Mouse (Mus musculus): ENCODE measurements at regions not wholly inside any gene's neighbourhood (a gene's known extent, or its start where the extent isn't known, plus 50 kb on each side); places are given as distances from the start of the nearest gene placed in this dataset.

DNA sequence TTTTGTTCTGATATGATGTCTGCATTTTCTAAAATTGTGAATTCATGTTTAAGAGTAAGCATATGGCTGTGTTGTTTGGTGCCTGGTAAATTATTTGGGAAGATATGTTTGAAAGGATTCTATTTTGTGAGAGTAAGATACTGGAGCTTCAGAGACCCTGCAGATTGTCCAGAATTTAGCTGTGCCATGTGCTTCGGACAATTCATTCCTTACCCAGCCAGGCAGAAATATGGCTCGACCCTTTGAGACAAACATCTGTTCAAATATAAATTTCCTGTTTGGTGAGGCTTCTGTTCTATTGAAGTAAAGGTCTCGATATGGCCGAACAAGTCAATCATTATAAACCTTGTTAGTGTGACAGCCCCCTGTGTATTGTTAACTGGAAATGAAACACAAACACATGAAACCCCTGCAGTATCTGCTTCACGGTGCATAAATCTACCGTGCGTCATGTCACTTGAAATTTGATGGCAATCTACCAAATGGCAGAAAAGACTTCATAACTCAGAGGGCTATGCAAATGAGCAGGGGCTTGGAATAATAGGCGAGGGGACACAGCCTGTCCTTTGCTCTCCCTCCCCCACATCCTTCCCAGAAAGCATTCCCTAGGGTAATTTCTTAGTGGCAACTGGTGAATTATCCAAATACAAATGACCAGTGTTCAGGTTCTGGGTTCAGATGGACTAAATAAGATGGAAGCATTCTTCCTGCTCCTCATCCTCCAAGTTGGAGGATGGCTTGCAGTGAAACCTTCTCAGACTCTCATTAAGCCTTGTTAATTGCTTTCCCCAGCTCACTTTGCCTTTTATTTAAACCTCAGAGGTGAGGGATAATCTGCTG, 61.8 kb downstream of the Adcyap1 start:
- WGBS = 14% methylated on average over 8 of the region's 8 CpGs
- Histone ChIP-seq H3K36me3 (no peaks in the 10 kb centered on the region), H3K27me3 (no peaks in the 10 kb centered on the region), H3K4me2 (0 out of 2 replicates have a peak overlapping the region, but pooled peaks have one; percentile 3), H3K4me1 (peaks cover 3% of the 10 kb centered on the region; the same call in 1 of the 2 replicates), H3K9ac (no peak overlapping the region), H3K9me3 (replicated peaks) (no peaks in the 10 kb centered on the region), H3K27ac (no peak overlapping the region), H3K4me3 (replicated peaks) (no peak overlapping the region)
- ATAC-seq (replicated peaks; ENCODE audit: low FRiP score) = no peak

DNA sequence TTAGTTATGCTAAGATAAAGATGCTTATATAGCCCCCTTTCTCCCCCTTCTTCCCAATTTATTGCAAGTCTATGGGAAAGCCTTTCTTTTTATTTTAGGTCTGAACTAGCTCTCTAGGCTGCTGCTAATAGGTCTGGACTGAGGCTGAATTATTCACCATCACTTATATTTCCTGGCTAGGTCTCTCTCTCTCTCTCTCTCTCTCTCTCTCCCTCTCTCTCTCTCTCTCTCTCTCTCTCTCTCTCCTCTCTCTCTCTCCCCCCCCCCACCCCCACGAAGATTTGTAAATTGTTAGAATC, 62.3 kb downstream of the Adcyap1 start:
- peaks cover 3% of the 10 kb centered on the region; the same call in 1 of the 2 replicates for H3K4me1 ChIP-seq
- no peak for ATAC-seq (replicated peaks; ENCODE audit: low FRiP score)
- no peak overlapping the region for H3K4me2 ChIP-seq
- no peak overlapping the region for H3K9ac ChIP-seq
- no peaks in the 10 kb centered on the region for H3K27me3 ChIP-seq
- H3K36me3 ChIP-seq = no peaks in the 10 kb centered on the region
- no peak overlapping the region for H3K4me3 ChIP-seq (replicated peaks)
- no peaks in the 10 kb centered on the region for H3K9me3 ChIP-seq (replicated peaks)
- WGBS = 50% methylated on average over 1 of the region's 1 CpGs
- H3K27ac ChIP-seq = no peak overlapping the region

DNA sequence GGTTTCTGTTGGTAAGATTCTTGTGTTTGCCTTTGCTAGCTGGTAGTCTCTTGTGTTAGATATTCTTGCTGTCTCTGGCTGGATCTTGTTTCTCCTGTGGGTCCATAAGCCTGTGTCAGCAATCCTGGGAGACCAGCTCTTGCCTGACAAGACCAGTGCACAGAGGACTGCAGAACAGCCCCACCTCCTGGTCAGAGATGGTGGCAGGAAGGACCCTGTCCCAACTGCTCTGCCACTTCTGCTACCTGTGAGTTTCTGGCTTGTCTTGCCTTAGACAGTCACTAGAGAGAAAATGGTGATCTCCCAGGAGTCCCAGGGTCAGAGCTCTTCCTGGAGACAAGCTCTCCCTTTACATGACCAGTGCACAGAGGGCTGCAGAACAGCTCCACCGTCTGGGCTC, 107.3 kb downstream of the Adcyap1 start:
- no peaks in the 10 kb centered on the region for H3K9me3 ChIP-seq (replicated peaks)
- H3K36me3 ChIP-seq = no peaks in the 10 kb centered on the region
- no peaks in the 10 kb centered on the region for H3K4me1 ChIP-seq
- H3K4me2 ChIP-seq = no peak overlapping the region
- no peak overlapping the region for H3K4me3 ChIP-seq (replicated peaks)
- H3K9ac ChIP-seq = no peak overlapping the region
- no peak for ATAC-seq (replicated peaks; ENCODE audit: low FRiP score)
- no peaks in the 10 kb centered on the region for H3K27me3 ChIP-seq
- no peak overlapping the region for H3K27ac ChIP-seq
- WGBS = 6% methylated on average over 1 of the region's 1 CpGs

DNA sequence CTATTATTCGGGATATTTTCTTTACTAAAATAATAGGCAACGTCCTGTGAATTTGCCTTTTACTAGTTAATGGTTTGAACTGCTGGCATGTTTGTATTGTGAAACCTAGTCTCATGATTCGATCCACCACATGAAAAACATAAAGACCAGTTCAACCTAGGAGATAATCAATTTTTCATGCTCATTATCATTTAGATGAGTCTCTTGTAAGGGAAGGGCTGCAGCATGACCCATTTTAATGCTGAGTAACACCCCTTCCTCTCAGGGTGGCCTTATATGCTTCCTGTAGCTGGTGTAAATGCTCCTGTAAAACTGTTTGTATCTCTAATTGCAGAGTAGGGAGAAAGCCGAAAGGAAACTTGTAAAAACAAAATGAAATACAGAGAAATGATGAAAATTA, 113.3 kb downstream of the Adcyap1 start:
- WGBS = 51% methylated on average over 4 of the region's 4 CpGs
- no peak overlapping the region for H3K4me3 ChIP-seq (replicated peaks)
- H3K36me3 ChIP-seq = no peaks in the 10 kb centered on the region
- H3K9ac ChIP-seq = no peak overlapping the region
- no peaks in the 10 kb centered on the region for H3K4me1 ChIP-seq
- H3K27me3 ChIP-seq = no peaks in the 10 kb centered on the region
- ATAC-seq (replicated peaks; ENCODE audit: low FRiP score) = no peak
- no peak overlapping the region for H3K27ac ChIP-seq
- H3K4me2 ChIP-seq = no peak overlapping the region
- no peaks in the 10 kb centered on the region for H3K9me3 ChIP-seq (replicated peaks)

DNA sequence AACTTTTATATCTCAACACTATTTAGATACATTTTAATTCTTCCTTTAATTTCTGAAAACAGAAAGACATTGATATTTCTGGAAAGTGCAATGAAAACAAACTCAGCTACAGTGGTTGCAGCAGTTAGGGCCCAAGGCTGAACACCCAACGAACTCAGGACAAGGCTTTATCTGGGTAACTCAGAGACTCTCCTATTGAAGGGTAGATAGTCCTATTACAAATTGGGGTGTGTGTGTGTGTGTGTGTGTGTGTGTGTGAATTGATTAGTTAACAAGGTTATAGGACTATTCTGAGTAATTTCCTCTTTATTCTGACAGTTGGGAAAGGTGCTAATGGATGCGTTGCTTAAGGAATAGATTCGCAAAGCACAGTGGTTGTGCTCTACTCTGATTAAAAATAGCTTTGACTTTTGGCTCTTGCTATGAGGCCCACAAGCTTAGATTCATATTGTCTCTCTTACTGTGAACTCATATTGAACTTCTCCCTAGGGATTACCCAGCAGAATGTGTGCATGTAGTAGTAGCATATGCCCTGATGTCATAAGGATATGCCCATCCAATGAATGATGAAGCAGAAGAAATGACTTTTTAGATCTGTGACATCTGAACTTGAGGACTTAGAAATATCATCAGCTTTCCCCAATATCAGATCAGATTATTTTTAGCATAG, 114.0 kb downstream of the Adcyap1 start:
- ATAC-seq (replicated peaks; ENCODE audit: low FRiP score) = no peak
- no peak overlapping the region for H3K4me3 ChIP-seq (replicated peaks)
- no peak overlapping the region for H3K9ac ChIP-seq
- H3K27ac ChIP-seq = no peak overlapping the region
- no peaks in the 10 kb centered on the region for H3K36me3 ChIP-seq
- H3K4me1 ChIP-seq = no peaks in the 10 kb centered on the region
- H3K9me3 ChIP-seq (replicated peaks) = no peaks in the 10 kb centered on the region
- H3K27me3 ChIP-seq = no peaks in the 10 kb centered on the region
- WGBS = 84% methylated on average over 3 of the region's 3 CpGs
- H3K4me2 ChIP-seq = no peak overlapping the region

DNA sequence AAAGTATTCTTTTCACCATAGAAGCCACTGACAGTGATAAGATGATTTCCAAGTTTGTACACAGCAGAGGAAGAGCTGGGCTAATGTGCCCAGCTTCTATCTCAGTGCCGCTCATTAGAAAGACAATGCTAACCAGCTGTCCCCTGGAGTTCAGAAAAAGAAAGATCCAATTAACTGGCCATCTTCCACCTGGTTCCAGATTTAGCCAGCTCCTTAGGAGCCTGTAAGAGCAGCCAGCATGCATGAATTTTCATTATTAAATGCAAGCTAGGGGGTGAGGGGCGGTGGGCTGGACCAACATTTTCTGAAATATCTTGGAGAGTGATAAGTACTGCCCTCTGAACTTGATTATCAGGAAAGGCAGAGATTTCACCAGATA, 114.5 kb downstream of the Adcyap1 start:
- ATAC-seq (replicated peaks; ENCODE audit: low FRiP score) = no peak

DNA sequence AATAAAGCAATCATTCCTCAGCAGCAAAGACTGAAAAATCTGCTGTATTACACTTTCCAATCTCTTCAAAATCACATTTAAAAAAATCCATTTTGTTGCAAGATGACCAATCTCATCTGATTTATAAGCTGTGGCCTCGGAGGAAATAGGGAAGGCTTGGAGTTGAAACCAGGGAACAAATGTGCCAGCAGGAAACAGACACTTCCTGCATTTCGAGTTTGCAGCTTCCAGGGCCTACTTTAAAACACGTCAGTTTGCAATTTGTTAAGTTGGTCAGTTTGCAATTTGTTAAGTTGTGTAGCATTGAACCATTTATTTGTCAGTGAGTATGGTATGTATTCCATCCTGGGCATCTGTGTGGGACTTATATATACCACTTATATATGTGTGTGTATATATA, 115.3 kb downstream of the Adcyap1 start:
- H3K4me2 ChIP-seq = no peak overlapping the region
- no peaks in the 10 kb centered on the region for H3K36me3 ChIP-seq
- no peak for ATAC-seq (replicated peaks; ENCODE audit: low FRiP score)
- no peaks in the 10 kb centered on the region for H3K27me3 ChIP-seq
- no peak overlapping the region for H3K27ac ChIP-seq
- H3K9me3 ChIP-seq (replicated peaks) = no peaks in the 10 kb centered on the region
- H3K4me1 ChIP-seq = no peaks in the 10 kb centered on the region
- no peak overlapping the region for H3K9ac ChIP-seq
- H3K4me3 ChIP-seq (replicated peaks) = no peak overlapping the region
- 32% methylated on average over 3 of the region's 3 CpGs for WGBS

More for the DNA sequence above, 114.5 kb downstream of the Adcyap1 start:
- Histone ChIP-seq H3K4me1 (no peaks in the 10 kb centered on the region), H3K4me2 (no peak overlapping the region), H3K27me3 (no peaks in the 10 kb centered on the region), H3K36me3 (no peaks in the 10 kb centered on the region), H3K27ac (no peak overlapping the region), H3K9me3 (replicated peaks) (no peaks in the 10 kb centered on the region), H3K4me3 (replicated peaks) (no peak overlapping the region), H3K9ac (no peak overlapping the region)
- 70% methylated on average over 2 of the region's 2 CpGs for WGBS

DNA sequence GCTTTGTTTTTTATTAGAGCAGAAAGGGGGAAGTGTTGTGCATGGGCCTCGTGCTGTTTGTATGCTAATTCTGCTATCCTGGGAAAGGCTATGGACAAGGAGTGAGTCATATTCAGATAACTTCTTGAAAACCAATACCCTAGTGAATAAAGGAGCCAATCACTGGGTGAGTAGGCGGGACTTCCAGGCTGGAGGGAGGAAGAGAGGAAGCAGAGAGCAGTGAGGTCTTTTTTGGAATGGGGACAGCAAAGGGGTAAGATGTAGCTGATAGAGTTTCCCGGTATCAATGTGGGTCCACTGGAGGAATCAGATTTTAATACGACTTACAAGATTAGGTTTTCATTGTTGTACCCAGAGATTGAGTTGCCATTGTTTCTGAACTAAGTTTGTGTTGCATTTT, 122.7 kb downstream of the Adcyap1 start:
- H3K9me3 ChIP-seq (replicated peaks) = no peaks in the 10 kb centered on the region
- H3K9ac ChIP-seq = no peak overlapping the region
- no peaks in the 10 kb centered on the region for H3K27me3 ChIP-seq
- ATAC-seq (replicated peaks; ENCODE audit: low FRiP score) = no peak
- H3K27ac ChIP-seq = no peak overlapping the region
- H3K4me2 ChIP-seq = no peak overlapping the region
- 77% methylated on average over 4 of the region's 4 CpGs for WGBS
- no peaks in the 10 kb centered on the region for H3K36me3 ChIP-seq
- H3K4me3 ChIP-seq (replicated peaks) = no peak overlapping the region
- H3K4me1 ChIP-seq = no peaks in the 10 kb centered on the region

DNA sequence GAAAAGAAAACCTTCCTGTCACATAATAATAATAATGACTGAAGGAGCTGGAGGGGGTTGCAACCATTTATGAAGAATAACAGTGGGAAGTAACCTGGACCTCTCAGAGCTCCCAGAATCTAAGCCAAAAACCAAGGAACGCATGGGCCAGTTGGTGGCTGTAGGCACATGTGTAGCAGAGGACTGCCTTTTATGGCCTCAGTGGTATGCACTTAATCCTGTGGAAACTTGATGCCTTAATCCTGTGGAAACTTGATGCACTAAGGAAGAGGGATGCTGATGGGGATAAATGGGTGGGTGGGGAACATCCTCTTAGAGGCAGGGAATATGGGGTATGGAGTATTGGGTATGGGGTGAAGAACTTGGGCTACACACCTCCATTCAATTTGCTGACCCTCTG, 138.8 kb downstream of the Adcyap1 start:
- H3K4me2 ChIP-seq = no peak overlapping the region
- ATAC-seq (replicated peaks; ENCODE audit: low FRiP score) = no peak
- no peaks in the 10 kb centered on the region for H3K27me3 ChIP-seq
- WGBS = 92% methylated on average over 1 of the region's 1 CpGs
- H3K4me3 ChIP-seq (replicated peaks) = no peak overlapping the region
- no peaks in the 10 kb centered on the region for H3K4me1 ChIP-seq
- no peaks in the 10 kb centered on the region for H3K36me3 ChIP-seq
- H3K27ac ChIP-seq = no peak overlapping the region
- H3K9ac ChIP-seq = no peak overlapping the region
- H3K9me3 ChIP-seq (replicated peaks) = no peaks in the 10 kb centered on the region

DNA sequence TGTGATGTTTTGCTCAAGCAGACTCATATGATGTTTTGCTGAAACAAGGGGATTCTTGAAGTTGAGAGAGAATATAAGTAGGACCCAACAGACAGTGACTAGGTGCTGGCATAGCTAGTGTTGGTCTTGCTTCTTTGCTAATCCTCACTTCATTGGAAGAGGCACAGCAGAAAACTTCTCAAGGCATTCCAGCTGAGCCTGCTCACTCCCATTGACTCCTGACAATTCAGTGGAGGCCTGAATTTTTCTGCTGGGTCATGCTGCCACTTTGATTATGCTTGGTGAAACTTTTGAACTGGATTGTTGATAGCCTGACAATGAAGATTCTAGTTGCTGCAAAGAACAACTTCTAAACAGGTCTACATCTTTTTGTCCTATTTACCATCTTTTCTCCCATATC, 156.4 kb downstream of the Adcyap1 start:
- H3K27me3 ChIP-seq = no peaks in the 10 kb centered on the region
- H3K27ac ChIP-seq = no peak overlapping the region

DNA sequence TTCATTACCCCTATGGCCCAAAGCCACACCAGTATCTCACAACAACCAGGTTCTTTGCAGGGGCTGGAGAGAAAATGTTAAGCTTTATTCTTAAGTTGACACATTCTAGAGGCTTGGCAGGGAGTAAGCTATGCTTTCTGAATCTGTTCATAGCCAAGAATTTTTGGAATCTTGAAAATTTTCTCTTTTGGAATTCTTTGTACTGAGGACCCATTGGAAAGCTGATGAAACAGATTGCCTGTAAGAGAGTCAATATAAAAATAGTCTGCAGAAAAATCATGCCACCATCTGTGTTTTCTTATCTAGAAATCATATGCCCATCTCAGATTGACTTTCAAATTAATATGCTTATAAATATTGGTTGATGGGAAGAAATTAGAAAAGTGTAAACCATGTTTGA, 164.1 kb downstream of the Adcyap1 start:
- Histone ChIP-seq H3K4me2 (no peak overlapping the region), H3K4me1 (no peaks in the 10 kb centered on the region), H3K27ac (no peak overlapping the region), H3K4me3 (replicated peaks) (no peak overlapping the region), H3K36me3 (no peaks in the 10 kb centered on the region), H3K9me3 (replicated peaks) (no peaks in the 10 kb centered on the region), H3K9ac (no peak overlapping the region), H3K27me3 (no peaks in the 10 kb centered on the region)
- ATAC-seq (replicated peaks; ENCODE audit: low FRiP score) = no peak

More for the DNA sequence above, 156.4 kb downstream of the Adcyap1 start:
- H3K4me1 ChIP-seq = no peaks in the 10 kb centered on the region
- H3K4me2 ChIP-seq = no peak overlapping the region
- no peaks in the 10 kb centered on the region for H3K36me3 ChIP-seq
- no peak overlapping the region for H3K9ac ChIP-seq
- no peaks in the 10 kb centered on the region for H3K9me3 ChIP-seq (replicated peaks)
- no peak for ATAC-seq (replicated peaks; ENCODE audit: low FRiP score)
- H3K4me3 ChIP-seq (replicated peaks) = no peak overlapping the region

DNA sequence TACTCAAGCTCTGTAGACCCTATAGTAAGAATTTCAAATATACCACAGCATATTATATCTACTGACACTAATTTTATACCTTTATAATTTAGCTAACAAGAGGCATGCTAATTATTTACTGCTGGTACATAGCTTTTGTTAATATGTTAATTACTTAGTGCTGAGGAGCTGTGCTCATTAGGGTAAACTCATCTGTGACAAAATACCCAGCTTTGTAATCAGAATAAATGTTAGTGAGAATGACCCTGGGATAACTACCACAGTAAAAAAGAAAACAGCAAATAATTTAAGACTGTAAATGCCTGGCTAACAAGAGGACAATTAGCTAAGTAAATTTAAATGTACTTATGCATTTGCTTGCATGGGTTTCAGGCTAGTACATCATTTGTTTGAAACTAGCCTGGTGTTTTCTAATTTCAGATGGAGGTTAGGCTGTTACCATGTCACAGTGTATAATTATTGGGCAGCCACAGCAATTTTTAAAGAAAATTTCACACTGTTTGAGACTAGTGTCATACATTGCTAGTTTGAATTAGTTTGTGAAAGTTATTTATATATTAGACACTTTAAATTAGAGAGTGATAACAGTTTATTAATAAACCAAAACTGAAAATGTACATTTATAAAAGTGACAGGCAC, 178.8 kb downstream of the Adcyap1 start:
- Histone ChIP-seq H3K4me2 (no peak overlapping the region), H3K27ac (no peak overlapping the region), H3K36me3 (no peaks in the 10 kb centered on the region), H3K4me3 (replicated peaks) (no peak overlapping the region), H3K4me1 (no peaks in the 10 kb centered on the region), H3K9me3 (replicated peaks) (no peaks in the 10 kb centered on the region), H3K9ac (no peak overlapping the region), H3K27me3 (no peaks in the 10 kb centered on the region)
- ATAC-seq (replicated peaks; ENCODE audit: low FRiP score) = no peak
